Mouse (Mus musculus): Measurements from ENCODE around the gene Gm5592.
"Not testable (repeated sequence)": the region's sequence is repeated elsewhere in the genome, so short reads cannot be mapped to it uniquely, and the experiment has no call there.

Gm5592 gene

GRCm38 (mm10) chr7:41153541-41153940 lies at the start of gene Gm5592:
Gm5592 (plus strand) TSS chr7:41153841.
- not testable (repeated sequence) for DNase-seq

DNA sequence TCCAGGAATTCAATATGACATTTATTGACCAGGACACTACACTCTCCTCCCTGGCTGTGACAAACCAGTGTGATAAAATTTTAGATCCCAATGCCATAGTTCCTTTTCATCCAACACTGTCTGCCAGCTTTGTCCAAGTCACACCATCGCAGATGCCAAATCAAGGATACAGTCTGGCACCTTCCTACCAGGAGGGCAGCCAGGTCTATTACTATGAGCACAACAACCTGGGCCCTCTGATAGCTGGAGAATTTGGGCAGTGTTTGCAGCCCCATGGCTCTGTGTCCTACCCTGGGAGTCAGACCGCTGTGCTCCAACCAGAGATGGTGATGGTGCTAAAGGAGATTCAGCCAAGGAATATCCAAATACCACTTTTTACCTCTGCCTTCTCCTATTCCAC lies 2.2 kb downstream of the Gm5592 start:
- not testable (repeated sequence) for DNase-seq

GRCm38 (mm10) chr7:41157879-41158278 lies 4.2 kb downstream of the Gm5592 start:
- DNase-seq = not testable (repeated sequence)

DNA sequence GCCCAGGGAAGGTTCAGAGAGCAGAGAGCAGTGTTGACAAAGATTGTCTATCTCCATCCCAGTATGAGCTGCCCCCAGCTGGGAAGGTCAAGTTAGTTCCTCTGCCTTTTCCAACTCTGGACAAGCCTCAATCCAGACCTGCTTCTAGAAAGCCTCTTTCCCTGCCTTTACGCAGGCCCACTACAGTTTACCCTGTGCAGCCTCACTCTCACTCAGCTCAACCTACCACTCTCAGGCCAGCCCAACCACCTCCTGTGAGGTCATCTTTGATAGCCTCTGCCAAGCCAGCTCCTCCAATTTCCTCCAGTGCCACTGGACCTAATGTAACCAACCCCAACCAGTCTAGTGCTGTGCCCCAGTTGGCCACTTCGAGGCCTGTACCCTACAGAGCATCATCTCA lies 4.9 kb downstream of the Gm5592 start:
- not testable (repeated sequence) for DNase-seq

- DNase-seq = no peak
These were observed 40.0 kb downstream of the Gm5592 start for GRCm38 (mm10) chr7:41193671-41194070.
